Mouse (Mus musculus): ENCODE results near the gene Tmtc2. TPM values are rescaled to one million over a fixed set of nuclear protein-coding genes. Genes with fewer than 3 reads are reported as not detected.
"Not testable (repeated sequence)": the region's sequence is repeated elsewhere in the genome, so short reads cannot be mapped to it uniquely, and the experiment has no call there.

The Tmtc2 gene
- polyA plus RNA-seq, 1 experiment from 2014 or later = 4.4 TPM

DNA sequence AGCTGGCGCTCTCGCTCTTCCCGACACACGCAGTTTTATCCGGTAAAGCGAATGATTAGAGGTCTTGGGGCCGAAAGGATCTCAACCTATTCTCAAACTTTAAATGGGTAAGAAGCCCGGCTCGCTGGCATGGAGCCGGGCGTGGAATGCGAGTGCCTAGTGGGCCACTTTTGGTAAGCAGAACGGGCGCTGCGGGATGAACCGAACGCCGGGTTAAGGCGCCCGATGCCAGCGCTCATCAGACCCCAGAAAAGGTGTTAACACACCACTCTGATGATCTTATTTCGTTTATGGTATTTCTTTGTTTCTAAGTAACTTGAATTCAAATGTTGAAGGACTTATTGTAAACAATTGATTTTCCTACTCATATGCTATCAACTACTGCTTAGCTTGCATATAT, 336.0 kb downstream of the Tmtc2 start:
- not testable (repeated sequence) for H3K36me3 ChIP-seq (ENCODE audit: control insufficient read depth, insufficient read depth, low read length); H3K27me3 ChIP-seq (ENCODE audit: control insufficient read depth, insufficient read depth, low read length); ATAC-seq (replicated peaks; ENCODE audit: insufficient number of reproducible peaks, low FRiP score, low TSS enrichment); H3K4me1 ChIP-seq (ENCODE audit: control insufficient read depth, insufficient read depth, low read length); H3K4me3 ChIP-seq (ENCODE audit: low read depth, low read length); H3K9me3 ChIP-seq (replicated peaks; ENCODE audit: control insufficient read depth, low read length); H3K27ac ChIP-seq (ENCODE audit: low read depth, low read length); H3K9ac ChIP-seq (ENCODE audit: low read depth, low read length); H3K4me2 ChIP-seq
- WGBS (ENCODE audit: insufficient replicate concordance) = 84% methylated on average over 22 of the region's 22 CpGs

DNA sequence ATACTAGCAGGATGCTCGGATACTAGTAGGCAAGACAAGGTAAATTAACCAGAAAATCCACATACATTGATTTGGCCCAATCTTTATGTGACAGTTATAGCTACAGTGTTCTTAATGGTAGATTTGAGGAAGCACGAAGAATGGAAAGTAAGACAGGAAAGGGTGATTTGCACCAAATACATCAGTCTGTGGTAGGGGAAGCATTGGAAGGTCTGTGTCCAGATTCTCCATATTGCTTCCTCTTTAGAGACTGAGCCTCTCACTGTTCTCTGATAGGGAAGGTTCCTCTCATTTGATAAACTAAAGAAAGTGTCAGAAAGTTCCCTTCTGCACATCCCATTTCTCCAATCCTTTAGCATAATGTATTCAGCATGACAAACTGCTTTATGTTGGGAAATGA, 341.4 kb downstream of the Tmtc2 start:
- ATAC-seq (replicated peaks; ENCODE audit: insufficient number of reproducible peaks, low FRiP score, low TSS enrichment) = no peak
- H3K4me2 ChIP-seq = no peak overlapping the region
- H3K9ac ChIP-seq (ENCODE audit: low read depth, low read length) = no peak overlapping the region
- WGBS (ENCODE audit: insufficient replicate concordance) = 75% methylated on average over 2 of the region's 2 CpGs
- H3K4me3 ChIP-seq (ENCODE audit: low read depth, low read length) = no peak overlapping the region
- H3K36me3 ChIP-seq (ENCODE audit: control insufficient read depth, insufficient read depth, low read length) = no peaks in the 10 kb centered on the region
- no peaks in the 10 kb centered on the region for H3K9me3 ChIP-seq (replicated peaks; ENCODE audit: control insufficient read depth, low read length)
- no peaks in the 10 kb centered on the region for H3K27me3 ChIP-seq (ENCODE audit: control insufficient read depth, insufficient read depth, low read length)
- no peaks in the 10 kb centered on the region for H3K4me1 ChIP-seq (ENCODE audit: control insufficient read depth, insufficient read depth, low read length)
- H3K27ac ChIP-seq (ENCODE audit: low read depth, low read length) = no peak overlapping the region

DNA sequence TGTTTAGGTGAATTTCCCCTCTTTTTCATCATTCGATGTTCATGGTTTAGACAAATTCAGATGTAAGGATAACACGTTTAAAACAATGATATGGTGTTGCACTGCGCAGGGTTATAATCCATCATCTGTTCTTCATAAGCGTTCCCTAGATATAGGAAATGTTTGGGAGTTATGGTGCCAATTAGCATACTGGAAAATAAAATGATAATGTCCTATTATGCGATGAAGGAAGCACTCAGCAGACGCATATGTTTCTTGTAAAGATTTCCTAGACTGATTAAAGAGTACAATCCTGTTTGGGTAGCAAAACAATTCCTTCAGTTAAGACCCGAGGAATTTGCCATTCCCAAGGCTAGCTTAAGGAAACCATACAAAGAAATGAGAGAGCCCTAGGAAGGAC, 343.8 kb downstream of the Tmtc2 start:
- H3K9me3 ChIP-seq (replicated peaks; ENCODE audit: control insufficient read depth, low read length) = no peaks in the 10 kb centered on the region
- no peak overlapping the region for H3K27ac ChIP-seq (ENCODE audit: low read depth, low read length)
- H3K4me1 ChIP-seq (ENCODE audit: control insufficient read depth, insufficient read depth, low read length) = no peaks in the 10 kb centered on the region
- WGBS (ENCODE audit: insufficient replicate concordance) = 77% methylated on average over 7 of the region's 7 CpGs
- H3K4me2 ChIP-seq = no peak overlapping the region
- no peak for ATAC-seq (replicated peaks; ENCODE audit: insufficient number of reproducible peaks, low FRiP score, low TSS enrichment)
- no peaks in the 10 kb centered on the region for H3K27me3 ChIP-seq (ENCODE audit: control insufficient read depth, insufficient read depth, low read length)
- H3K9ac ChIP-seq (ENCODE audit: low read depth, low read length) = no peak overlapping the region
- no peak overlapping the region for H3K4me3 ChIP-seq (ENCODE audit: low read depth, low read length)
- no peaks in the 10 kb centered on the region for H3K36me3 ChIP-seq (ENCODE audit: control insufficient read depth, insufficient read depth, low read length)

DNA sequence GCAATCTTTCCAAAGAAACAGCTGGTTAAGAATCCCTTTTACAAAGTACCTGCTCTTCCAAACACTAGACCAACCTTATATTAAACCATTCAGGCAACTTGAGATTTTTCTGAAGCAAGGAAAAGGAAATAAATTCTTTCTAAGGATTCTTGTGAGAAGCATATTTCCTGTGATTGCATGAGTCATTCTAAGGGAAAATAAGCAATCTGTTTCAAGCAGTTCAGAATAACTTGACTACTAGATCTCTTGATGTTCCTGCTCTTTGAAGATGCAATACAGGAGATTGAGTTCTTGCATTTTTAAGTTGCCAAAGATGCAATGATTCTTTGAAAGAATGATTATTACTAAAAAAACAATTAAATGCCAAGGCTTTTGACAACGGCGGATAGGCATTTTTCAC, 345.6 kb downstream of the Tmtc2 start:
- ATAC-seq (replicated peaks; ENCODE audit: insufficient number of reproducible peaks, low FRiP score, low TSS enrichment) = no peak
- H3K9ac ChIP-seq (ENCODE audit: low read depth, low read length) = no peak overlapping the region
- H3K4me1 ChIP-seq (ENCODE audit: control insufficient read depth, insufficient read depth, low read length) = no peaks in the 10 kb centered on the region
- H3K4me3 ChIP-seq (ENCODE audit: low read depth, low read length) = no peak overlapping the region
- H3K9me3 ChIP-seq (replicated peaks; ENCODE audit: control insufficient read depth, low read length) = no peaks in the 10 kb centered on the region
- H3K4me2 ChIP-seq = no peak overlapping the region
- H3K36me3 ChIP-seq (ENCODE audit: control insufficient read depth, insufficient read depth, low read length) = no peaks in the 10 kb centered on the region
- no peak overlapping the region for H3K27ac ChIP-seq (ENCODE audit: low read depth, low read length)
- no peaks in the 10 kb centered on the region for H3K27me3 ChIP-seq (ENCODE audit: control insufficient read depth, insufficient read depth, low read length)
- 87% methylated on average over 2 of the region's 2 CpGs for WGBS (ENCODE audit: insufficient replicate concordance)

DNA sequence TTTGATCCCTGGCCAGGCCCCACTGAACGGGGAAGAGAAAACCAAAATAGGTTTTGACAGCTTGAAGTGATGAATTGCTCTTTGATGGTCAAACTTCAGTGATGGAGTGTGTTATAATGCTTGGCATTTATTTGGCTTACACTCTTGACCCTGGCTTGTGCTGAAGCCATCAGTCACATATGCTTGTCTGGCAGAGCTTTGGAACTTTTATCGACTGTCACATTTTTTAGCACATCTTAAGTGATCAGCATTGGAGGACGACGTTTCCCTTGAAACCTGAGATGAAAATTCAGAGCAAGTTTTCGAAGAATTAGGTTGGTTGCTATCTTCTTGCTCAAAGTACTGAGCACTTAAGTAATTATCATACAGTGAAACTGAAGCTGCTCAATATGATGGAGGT, 346.6 kb downstream of the Tmtc2 start:
- no peak overlapping the region for H3K9ac ChIP-seq (ENCODE audit: low read depth, low read length)
- H3K9me3 ChIP-seq (replicated peaks; ENCODE audit: control insufficient read depth, low read length) = no peaks in the 10 kb centered on the region
- H3K36me3 ChIP-seq (ENCODE audit: control insufficient read depth, insufficient read depth, low read length) = no peaks in the 10 kb centered on the region
- no peak overlapping the region for H3K4me2 ChIP-seq
- H3K27me3 ChIP-seq (ENCODE audit: control insufficient read depth, insufficient read depth, low read length) = no peaks in the 10 kb centered on the region
- no peak overlapping the region for H3K27ac ChIP-seq (ENCODE audit: low read depth, low read length)
- no peak overlapping the region for H3K4me3 ChIP-seq (ENCODE audit: low read depth, low read length)
- 36% methylated on average over 5 of the region's 5 CpGs for WGBS (ENCODE audit: insufficient replicate concordance)
- ATAC-seq (replicated peaks; ENCODE audit: insufficient number of reproducible peaks, low FRiP score, low TSS enrichment) = no peak
- no peaks in the 10 kb centered on the region for H3K4me1 ChIP-seq (ENCODE audit: control insufficient read depth, insufficient read depth, low read length)

DNA sequence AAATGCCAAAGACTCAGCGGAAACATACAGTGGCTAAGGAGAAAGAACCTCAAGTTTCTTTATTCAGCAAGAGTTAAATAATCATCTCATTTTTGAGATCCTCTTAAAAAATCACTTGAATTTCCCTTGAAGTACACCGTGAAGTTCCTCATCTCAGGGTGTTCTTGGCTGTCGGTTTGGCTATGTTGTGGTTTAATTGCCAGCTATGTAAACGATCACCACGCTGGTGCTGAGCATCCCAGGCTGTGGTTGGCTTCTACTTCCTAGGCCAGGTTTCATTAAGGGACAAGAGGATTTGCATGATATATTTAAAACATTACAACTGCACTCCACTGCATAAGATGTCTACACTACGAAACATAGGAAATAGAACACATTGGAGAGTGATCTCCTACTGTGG, 348.5 kb downstream of the Tmtc2 start:
- no peak for ATAC-seq (replicated peaks; ENCODE audit: insufficient number of reproducible peaks, low FRiP score, low TSS enrichment)
- WGBS (ENCODE audit: insufficient replicate concordance) = 80% methylated on average over 6 of the region's 6 CpGs
- no peak overlapping the region for H3K9ac ChIP-seq (ENCODE audit: low read depth, low read length)
- H3K27ac ChIP-seq (ENCODE audit: low read depth, low read length) = no peak overlapping the region
- H3K36me3 ChIP-seq (ENCODE audit: control insufficient read depth, insufficient read depth, low read length) = no peaks in the 10 kb centered on the region
- no peaks in the 10 kb centered on the region for H3K4me1 ChIP-seq (ENCODE audit: control insufficient read depth, insufficient read depth, low read length)
- no peaks in the 10 kb centered on the region for H3K27me3 ChIP-seq (ENCODE audit: control insufficient read depth, insufficient read depth, low read length)
- H3K4me3 ChIP-seq (ENCODE audit: low read depth, low read length) = no peak overlapping the region
- H3K4me2 ChIP-seq = no peak overlapping the region
- no peaks in the 10 kb centered on the region for H3K9me3 ChIP-seq (replicated peaks; ENCODE audit: control insufficient read depth, low read length)

DNA sequence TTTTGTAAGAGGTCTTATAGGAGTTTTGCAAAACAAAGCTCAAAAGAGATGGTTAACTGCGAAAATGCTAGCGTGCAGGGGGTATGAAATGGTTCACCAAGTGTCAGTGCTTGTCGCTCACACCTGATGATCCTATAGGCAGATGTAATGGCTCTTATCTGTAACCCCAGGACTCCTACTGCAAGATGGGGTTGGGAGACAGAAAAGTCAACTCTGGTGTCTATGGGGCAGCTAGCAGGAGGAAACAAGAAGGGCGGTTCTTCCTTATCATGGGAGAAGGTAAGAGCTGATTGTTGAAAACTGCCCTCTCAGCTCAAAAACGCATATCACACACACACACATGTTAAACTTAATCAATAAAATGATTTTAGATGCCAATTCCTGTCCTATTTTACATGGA, 351.3 kb downstream of the Tmtc2 start:
- no peaks in the 10 kb centered on the region for H3K4me1 ChIP-seq (ENCODE audit: control insufficient read depth, insufficient read depth, low read length)
- H3K27me3 ChIP-seq (ENCODE audit: control insufficient read depth, insufficient read depth, low read length) = no peaks in the 10 kb centered on the region
- H3K4me2 ChIP-seq = no peak overlapping the region
- H3K9me3 ChIP-seq (replicated peaks; ENCODE audit: control insufficient read depth, low read length) = no peaks in the 10 kb centered on the region
- 44% methylated on average over 5 of the region's 5 CpGs for WGBS (ENCODE audit: insufficient replicate concordance)
- no peak overlapping the region for H3K9ac ChIP-seq (ENCODE audit: low read depth, low read length)
- no peak for ATAC-seq (replicated peaks; ENCODE audit: insufficient number of reproducible peaks, low FRiP score, low TSS enrichment)
- H3K36me3 ChIP-seq (ENCODE audit: control insufficient read depth, insufficient read depth, low read length) = no peaks in the 10 kb centered on the region
- H3K4me3 ChIP-seq (ENCODE audit: low read depth, low read length) = no peak overlapping the region
- no peak overlapping the region for H3K27ac ChIP-seq (ENCODE audit: low read depth, low read length)

DNA sequence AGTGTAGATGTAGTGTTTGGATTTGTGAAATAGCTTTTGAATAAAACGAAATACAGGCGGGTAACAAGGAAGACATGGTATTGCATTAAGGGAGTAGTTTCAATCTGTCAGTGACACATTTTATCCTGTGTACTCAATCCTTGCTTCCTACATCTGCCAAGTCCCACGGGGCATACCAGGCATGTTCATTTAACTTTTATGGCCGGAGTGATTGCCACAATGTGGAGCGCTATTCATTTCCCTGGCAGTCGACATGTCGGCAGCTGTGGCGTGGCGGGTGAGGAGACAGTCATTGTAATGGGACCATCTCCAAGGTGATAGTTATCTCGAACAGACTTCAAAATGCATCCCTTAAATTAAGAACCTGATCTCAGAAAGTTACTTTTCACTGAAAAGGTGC, 372.8 kb downstream of the Tmtc2 start:
- 85% methylated on average over 10 of the region's 10 CpGs for WGBS (ENCODE audit: insufficient replicate concordance)
- H3K4me3 ChIP-seq (ENCODE audit: low read depth, low read length) = no peak overlapping the region
- no peaks in the 10 kb centered on the region for H3K27me3 ChIP-seq (ENCODE audit: control insufficient read depth, insufficient read depth, low read length)
- H3K4me1 ChIP-seq (ENCODE audit: control insufficient read depth, insufficient read depth, low read length) = no peaks in the 10 kb centered on the region
- H3K36me3 ChIP-seq (ENCODE audit: control insufficient read depth, insufficient read depth, low read length) = no peaks in the 10 kb centered on the region
- no peak for ATAC-seq (replicated peaks; ENCODE audit: insufficient number of reproducible peaks, low FRiP score, low TSS enrichment)
- no peaks in the 10 kb centered on the region for H3K9me3 ChIP-seq (replicated peaks; ENCODE audit: control insufficient read depth, low read length)
- no peak overlapping the region for H3K27ac ChIP-seq (ENCODE audit: low read depth, low read length)
- no peak overlapping the region for H3K9ac ChIP-seq (ENCODE audit: low read depth, low read length)
- no peak overlapping the region for H3K4me2 ChIP-seq

DNA sequence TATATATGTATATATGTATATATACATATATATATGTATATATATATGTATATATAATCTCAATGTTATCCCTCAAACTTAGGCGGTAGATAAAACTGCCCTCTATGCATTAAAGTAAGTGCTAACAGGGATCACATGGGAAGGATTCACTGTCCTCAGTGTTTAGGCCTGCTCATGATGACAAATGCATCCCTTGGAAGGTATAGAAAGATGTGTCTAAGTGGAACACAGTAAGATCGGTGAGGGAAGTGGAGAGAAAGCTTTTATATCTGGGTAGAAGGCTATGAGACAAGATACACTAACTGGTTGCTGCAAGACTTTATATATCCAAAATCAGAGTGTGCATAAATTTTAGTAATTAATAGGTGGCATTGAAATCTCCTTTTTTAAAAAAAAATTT, 373.6 kb downstream of the Tmtc2 start:
- H3K36me3 ChIP-seq (ENCODE audit: control insufficient read depth, insufficient read depth, low read length) = no peaks in the 10 kb centered on the region
- H3K9ac ChIP-seq (ENCODE audit: low read depth, low read length) = no peak overlapping the region
- WGBS (ENCODE audit: insufficient replicate concordance) = 76% methylated on average over 2 of the region's 2 CpGs
- no peak overlapping the region for H3K27ac ChIP-seq (ENCODE audit: low read depth, low read length)
- no peaks in the 10 kb centered on the region for H3K4me1 ChIP-seq (ENCODE audit: control insufficient read depth, insufficient read depth, low read length)
- no peaks in the 10 kb centered on the region for H3K9me3 ChIP-seq (replicated peaks; ENCODE audit: control insufficient read depth, low read length)
- H3K4me2 ChIP-seq = no peak overlapping the region
- H3K4me3 ChIP-seq (ENCODE audit: low read depth, low read length) = no peak overlapping the region
- no peaks in the 10 kb centered on the region for H3K27me3 ChIP-seq (ENCODE audit: control insufficient read depth, insufficient read depth, low read length)
- no peak for ATAC-seq (replicated peaks; ENCODE audit: insufficient number of reproducible peaks, low FRiP score, low TSS enrichment)
